Mouse (Mus musculus): Measurements from ENCODE around the gene Itgb1. TPM values are rescaled to one million over a fixed set of nuclear protein-coding genes. Genes with fewer than 3 reads are reported as not detected.

Itgb1 gene
- polyA plus RNA-seq (2014; fragmentation: Nextera tagmentation; extraction: Ambion mirVana) = 306 and 329 TPM in 2 replicates

DNA sequence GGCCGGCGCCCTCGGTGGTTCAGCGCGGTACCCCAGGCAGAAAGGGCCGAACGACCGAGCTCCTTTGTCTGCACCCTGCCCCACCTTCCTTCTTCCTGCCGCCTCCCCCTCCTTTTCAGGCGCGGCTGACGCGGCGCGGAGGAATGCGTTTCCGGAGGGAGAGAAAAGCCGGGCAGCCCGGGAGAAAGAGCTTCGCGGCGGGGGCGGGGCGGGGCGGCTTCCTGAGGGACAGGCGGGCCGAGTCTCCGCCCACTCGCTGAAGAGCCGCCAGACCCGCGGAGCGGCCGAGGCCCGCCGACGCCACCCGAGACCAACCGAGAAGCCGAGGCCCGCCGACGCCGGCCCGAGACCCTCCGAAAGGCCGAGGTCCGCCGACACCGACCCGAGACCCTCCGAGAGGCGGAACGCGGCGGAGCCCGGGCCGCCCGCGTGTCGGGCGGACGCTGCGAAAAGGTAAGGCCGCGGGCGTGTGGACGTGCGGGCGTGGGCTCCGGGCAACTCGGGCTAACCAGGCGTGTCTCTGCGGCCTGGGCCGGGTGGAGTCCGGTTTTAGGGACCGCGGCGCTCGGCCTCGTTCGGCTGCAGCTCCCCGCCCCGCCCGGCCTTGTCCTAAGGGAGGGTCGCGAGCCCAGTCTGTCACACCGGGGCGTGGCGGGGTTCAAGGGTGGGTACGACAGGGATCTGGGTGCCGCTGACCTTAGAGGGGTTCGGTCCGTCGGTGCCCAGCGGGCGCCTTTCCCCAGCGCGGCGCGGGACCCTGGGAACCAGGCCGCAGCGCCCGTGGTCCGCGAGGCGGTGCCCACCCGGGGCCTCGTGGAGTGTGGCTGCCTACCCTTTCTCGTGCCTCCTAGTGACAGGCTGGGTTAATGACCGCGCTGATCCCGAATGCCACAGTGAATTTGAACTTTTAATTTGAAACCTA, at the start of gene Itgb1:
TSS of gene Itgb1 (plus strand) at position 148 of the 922 bp plus-strand sequence.
- Histone ChIP-seq H3K4me2 (ENCODE audit: low read length) (peak within 1 kb of the TSS; percentile 74), H3K27ac (ENCODE audit: low read depth) (peak within 1 kb of the TSS; percentile 99), H3K27me3 (replicated peaks; ENCODE audit: control insufficient read depth, insufficient read depth, low read length) (no peaks in the 10 kb centered on the region), H3K9ac (ENCODE audit: low read length) (peak within 1 kb of the TSS; percentile 100), H3K4me1 (replicated peaks; ENCODE audit: control insufficient read depth, insufficient read depth, low read length) (peaks cover 14% of the 10 kb centered on the region; the same call in 1 of the 2 replicates), H3K9me3 (ENCODE audit: control insufficient read depth, low read length) (no peaks in the 10 kb centered on the region), H3K36me3 (ENCODE audit: control insufficient read depth, insufficient read depth, low read length) (no peaks in the 10 kb centered on the region), H3K4me3 (ENCODE audit: low read depth, low read length) (peak within 1 kb of the TSS; percentile 86)
- under 1% methylated on average over 96 of the region's 113 CpGs for WGBS
- DNase-seq (ENCODE audit: low spot score) = peak; percentile 96
- peak; percentile 96 for ATAC-seq (replicated peaks; ENCODE audit: low FRiP score, low TSS enrichment, low read depth)

GRCm38 (mm10) chr8:128643104-128643503, 42.4 kb upstream of the Itgb1 start:
- Histone ChIP-seq H3K27ac (ENCODE audit: low read depth) (no peak overlapping the region), H3K4me1 (replicated peaks; ENCODE audit: control insufficient read depth, insufficient read depth, low read length) (no peaks in the 10 kb centered on the region), H3K4me2 (ENCODE audit: low read length) (no peak overlapping the region), H3K9me3 (ENCODE audit: control insufficient read depth, low read length) (no peaks in the 10 kb centered on the region), H3K4me3 (ENCODE audit: low read depth, low read length) (no peak overlapping the region), H3K9ac (ENCODE audit: low read length) (no peak overlapping the region), H3K36me3 (ENCODE audit: control insufficient read depth, insufficient read depth, low read length) (no peaks in the 10 kb centered on the region), H3K27me3 (replicated peaks; ENCODE audit: control insufficient read depth, insufficient read depth, low read length) (no peaks in the 10 kb centered on the region)
- ATAC-seq (replicated peaks; ENCODE audit: low FRiP score, low TSS enrichment, low read depth) = no peak
- no peak for DNase-seq (ENCODE audit: low spot score)
- 75% methylated on average over 1 of the region's 1 CpGs for WGBS

DNA sequence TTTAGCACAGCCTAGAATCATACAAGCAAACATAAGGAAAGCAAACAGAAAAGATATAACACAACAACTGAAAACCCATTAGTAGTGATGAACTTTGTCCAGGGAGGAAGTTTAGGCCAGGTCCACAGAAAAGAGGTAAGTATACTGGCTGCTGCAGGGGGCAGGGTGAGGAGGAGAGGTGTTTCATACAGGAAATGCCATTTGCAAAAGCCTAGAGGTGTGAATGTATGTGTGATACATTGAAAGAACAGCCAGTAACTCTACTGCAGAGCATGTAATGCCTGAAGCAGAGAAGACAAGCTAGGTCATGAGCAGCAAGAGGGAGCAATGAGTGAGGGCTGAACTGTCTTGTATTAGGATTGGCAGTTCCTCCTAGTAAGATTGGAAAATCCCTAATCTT, 40.0 kb upstream of the Itgb1 start:
- no peak for DNase-seq (ENCODE audit: low spot score)
- no peak overlapping the region for H3K27ac ChIP-seq (ENCODE audit: low read depth)
- H3K9ac ChIP-seq (ENCODE audit: low read length) = no peak overlapping the region
- H3K4me1 ChIP-seq (replicated peaks; ENCODE audit: control insufficient read depth, insufficient read depth, low read length) = no peaks in the 10 kb centered on the region
- H3K4me3 ChIP-seq (ENCODE audit: low read depth, low read length) = no peak overlapping the region
- H3K9me3 ChIP-seq (ENCODE audit: control insufficient read depth, low read length) = no peaks in the 10 kb centered on the region
- ATAC-seq (replicated peaks; ENCODE audit: low FRiP score, low TSS enrichment, low read depth) = no peak
- no peaks in the 10 kb centered on the region for H3K27me3 ChIP-seq (replicated peaks; ENCODE audit: control insufficient read depth, insufficient read depth, low read length)
- no peaks in the 10 kb centered on the region for H3K36me3 ChIP-seq (ENCODE audit: control insufficient read depth, insufficient read depth, low read length)
- no peak overlapping the region for H3K4me2 ChIP-seq (ENCODE audit: low read length)

DNA sequence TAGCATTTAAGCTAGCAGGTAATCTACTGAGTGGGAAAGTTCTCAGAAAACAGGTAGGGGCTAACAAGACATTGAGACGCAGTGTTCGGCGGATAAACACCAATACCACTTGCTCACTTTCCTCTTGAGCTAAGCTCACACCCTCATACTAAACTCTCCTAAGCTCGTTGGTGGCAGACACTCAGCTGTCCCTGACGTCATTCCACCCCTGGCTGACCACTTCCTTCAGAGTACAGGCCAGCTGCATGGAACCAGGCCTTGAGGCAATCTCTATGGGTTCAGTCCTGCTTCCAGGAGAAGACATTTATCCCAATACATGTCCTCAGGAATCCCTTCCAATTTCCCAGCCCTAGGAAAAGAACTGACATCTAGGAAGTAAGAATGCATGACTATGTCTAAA, 39.0 kb upstream of the Itgb1 start:
- 78% methylated on average over 5 of the region's 5 CpGs for WGBS
- Histone ChIP-seq H3K4me3 (ENCODE audit: low read depth, low read length) (no peak overlapping the region), H3K9ac (ENCODE audit: low read length) (no peak overlapping the region), H3K4me1 (replicated peaks; ENCODE audit: control insufficient read depth, insufficient read depth, low read length) (no peaks in the 10 kb centered on the region), H3K9me3 (ENCODE audit: control insufficient read depth, low read length) (no peaks in the 10 kb centered on the region), H3K4me2 (ENCODE audit: low read length) (no peak overlapping the region), H3K27ac (ENCODE audit: low read depth) (no peak overlapping the region), H3K36me3 (ENCODE audit: control insufficient read depth, insufficient read depth, low read length) (no peaks in the 10 kb centered on the region), H3K27me3 (replicated peaks; ENCODE audit: control insufficient read depth, insufficient read depth, low read length) (no peaks in the 10 kb centered on the region)
- DNase-seq (ENCODE audit: low spot score) = no peak
- no peak for ATAC-seq (replicated peaks; ENCODE audit: low FRiP score, low TSS enrichment, low read depth)

DNA sequence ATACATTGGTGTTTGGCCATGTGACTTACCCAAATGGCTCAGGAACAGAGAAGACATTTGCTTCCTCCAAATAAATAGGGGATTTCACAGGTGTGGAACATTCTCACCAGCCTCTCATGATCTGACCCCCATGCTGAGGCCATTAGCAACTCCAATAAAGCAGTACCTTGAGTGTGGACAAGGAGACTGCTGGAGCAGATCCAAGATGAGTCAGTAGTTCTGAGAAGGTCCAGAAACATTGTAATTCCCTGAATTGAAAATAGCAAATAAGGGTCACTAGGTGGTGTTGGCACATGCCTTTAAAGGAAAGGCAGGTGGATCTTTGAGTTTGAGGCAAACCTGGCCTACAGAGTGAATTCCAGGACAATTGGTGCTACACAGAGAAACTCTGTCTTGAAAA, 37.4 kb upstream of the Itgb1 start:
- H3K4me3 ChIP-seq (ENCODE audit: low read depth, low read length) = no peak overlapping the region
- ATAC-seq (replicated peaks; ENCODE audit: low FRiP score, low TSS enrichment, low read depth) = no peak
- no peak overlapping the region for H3K27ac ChIP-seq (ENCODE audit: low read depth)

GRCm38 (mm10) chr8:128650331-128650855, 35.1 kb upstream of the Itgb1 start:
- ATAC-seq (replicated peaks; ENCODE audit: low FRiP score, low TSS enrichment, low read depth) = no peak
- Histone ChIP-seq H3K36me3 (ENCODE audit: control insufficient read depth, insufficient read depth, low read length) (no peaks in the 10 kb centered on the region), H3K9ac (ENCODE audit: low read length) (no peak overlapping the region), H3K4me3 (ENCODE audit: low read depth, low read length) (no peak overlapping the region), H3K4me1 (replicated peaks; ENCODE audit: control insufficient read depth, insufficient read depth, low read length) (peaks cover 9% of the 10 kb centered on the region; the same call in 1 of the 2 replicates), H3K27ac (ENCODE audit: low read depth) (no peak overlapping the region), H3K27me3 (replicated peaks; ENCODE audit: control insufficient read depth, insufficient read depth, low read length) (no peaks in the 10 kb centered on the region), H3K4me2 (ENCODE audit: low read length) (no peak overlapping the region), H3K9me3 (ENCODE audit: control insufficient read depth, low read length) (no peaks in the 10 kb centered on the region)
- no peak for DNase-seq (ENCODE audit: low spot score)
- 87% methylated on average over 2 of the region's 2 CpGs for WGBS

More for the DNA sequence above, 37.4 kb upstream of the Itgb1 start:
- Histone ChIP-seq H3K27me3 (replicated peaks; ENCODE audit: control insufficient read depth, insufficient read depth, low read length) (no peaks in the 10 kb centered on the region), H3K36me3 (ENCODE audit: control insufficient read depth, insufficient read depth, low read length) (no peaks in the 10 kb centered on the region), H3K9me3 (ENCODE audit: control insufficient read depth, low read length) (no peaks in the 10 kb centered on the region), H3K9ac (ENCODE audit: low read length) (no peak overlapping the region), H3K4me2 (ENCODE audit: low read length) (no peak overlapping the region), H3K4me1 (replicated peaks; ENCODE audit: control insufficient read depth, insufficient read depth, low read length) (no peaks in the 10 kb centered on the region)
- no peak for DNase-seq (ENCODE audit: low spot score)

DNA sequence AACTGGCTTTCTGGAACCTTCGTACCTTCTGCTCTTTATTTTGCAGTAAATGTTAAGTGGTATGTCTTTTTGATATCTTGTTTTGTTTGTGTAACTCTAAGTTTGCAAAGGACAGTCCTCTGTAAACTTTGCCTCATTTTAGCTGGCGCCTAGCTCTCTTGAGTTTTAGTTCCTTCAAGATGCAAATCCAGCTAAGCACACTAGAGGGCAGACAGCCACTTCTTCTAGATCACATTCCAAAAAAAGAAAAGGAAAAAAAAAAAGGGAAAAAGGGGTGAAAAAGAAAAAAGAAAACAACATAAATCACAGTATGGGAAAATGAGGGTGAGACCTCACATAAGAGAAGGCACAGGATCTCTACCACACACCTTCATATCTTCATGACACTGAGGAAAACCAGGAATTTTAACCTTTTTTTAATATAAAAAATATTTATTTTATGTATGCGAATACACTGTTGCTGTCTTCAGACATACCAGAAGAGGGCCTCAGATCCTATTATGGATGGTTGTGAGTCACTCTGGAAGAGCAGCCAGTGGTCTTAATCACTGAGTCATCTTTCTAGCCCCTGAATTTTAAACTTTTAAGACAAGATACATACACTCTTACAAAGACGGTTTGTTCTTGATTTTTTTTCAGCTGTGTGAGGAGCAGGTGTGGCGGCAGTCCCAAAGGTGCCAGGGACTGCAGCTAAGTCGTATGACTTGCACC, 32.9 kb upstream of the Itgb1 start:
- no peak overlapping the region for H3K9ac ChIP-seq (ENCODE audit: low read length)
- WGBS = 38% methylated on average over 6 of the region's 6 CpGs
- no peaks in the 10 kb centered on the region for H3K27me3 ChIP-seq (replicated peaks; ENCODE audit: control insufficient read depth, insufficient read depth, low read length)
- H3K9me3 ChIP-seq (ENCODE audit: control insufficient read depth, low read length) = no peaks in the 10 kb centered on the region
- DNase-seq (ENCODE audit: low spot score) (no peak), ATAC-seq (replicated peaks; ENCODE audit: low FRiP score, low TSS enrichment, low read depth) (no peak)
- no peak overlapping the region for H3K4me2 ChIP-seq (ENCODE audit: low read length)
- H3K4me1 ChIP-seq (replicated peaks; ENCODE audit: control insufficient read depth, insufficient read depth, low read length) = peaks cover 9% of the 10 kb centered on the region; the same call in 1 of the 2 replicates
- H3K4me3 ChIP-seq (ENCODE audit: low read depth, low read length) = no peak overlapping the region
- no peak overlapping the region for H3K27ac ChIP-seq (ENCODE audit: low read depth)
- no peaks in the 10 kb centered on the region for H3K36me3 ChIP-seq (ENCODE audit: control insufficient read depth, insufficient read depth, low read length)

DNA sequence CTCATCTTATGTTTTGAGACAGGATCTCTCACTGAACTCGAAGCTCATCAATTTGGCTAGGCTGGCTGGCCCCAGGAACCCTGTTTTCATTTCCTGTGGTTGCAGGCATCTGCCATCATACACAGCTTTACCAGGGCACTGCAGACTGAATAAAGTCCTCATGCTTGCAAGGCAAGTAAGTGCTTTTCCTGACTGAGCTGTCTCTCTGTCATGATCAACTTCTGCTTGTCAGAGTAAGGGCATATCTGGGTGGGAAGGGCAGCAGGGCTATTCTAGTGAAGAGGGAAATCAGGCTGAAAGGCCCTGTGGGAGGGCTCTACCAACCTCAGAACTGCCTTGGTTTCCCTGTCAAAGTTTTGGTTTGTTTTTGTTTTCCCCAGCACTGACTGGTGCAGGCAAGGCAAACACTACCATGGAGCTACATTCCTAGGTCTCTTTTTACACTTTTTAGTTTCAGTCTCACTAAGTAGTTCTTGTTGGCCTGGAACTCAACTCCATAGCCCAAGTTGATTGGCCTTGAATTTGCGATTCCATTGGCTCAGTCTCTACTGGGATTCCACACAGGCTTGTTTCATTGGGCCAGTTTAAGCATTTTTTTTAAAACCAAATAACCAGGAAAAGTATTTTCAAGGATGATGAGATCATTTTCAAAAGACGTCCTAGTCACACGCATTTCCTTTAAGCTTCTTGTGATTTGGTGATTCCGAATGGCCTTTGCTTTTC, 31.7 kb upstream of the Itgb1 start:
- Histone ChIP-seq H3K4me2 (ENCODE audit: low read length) (peak overlapping the region; percentile 50), H3K4me3 (ENCODE audit: low read depth, low read length) (no peak overlapping the region), H3K9me3 (ENCODE audit: control insufficient read depth, low read length) (no peaks in the 10 kb centered on the region), H3K27me3 (replicated peaks; ENCODE audit: control insufficient read depth, insufficient read depth, low read length) (no peaks in the 10 kb centered on the region), H3K36me3 (ENCODE audit: control insufficient read depth, insufficient read depth, low read length) (no peaks in the 10 kb centered on the region), H3K9ac (ENCODE audit: low read length) (peak overlapping the region; percentile 29; the same call in 1 of the 2 replicates), H3K4me1 (replicated peaks; ENCODE audit: control insufficient read depth, insufficient read depth, low read length) (peaks cover 9% of the 10 kb centered on the region; the same call in 1 of the 2 replicates), H3K27ac (ENCODE audit: low read depth) (peak overlapping the region; percentile 96)
- ATAC-seq (replicated peaks; ENCODE audit: low FRiP score, low TSS enrichment, low read depth) = no peak
- DNase-seq (ENCODE audit: low spot score) = peak; percentile 53
- WGBS = 32% methylated on average over 5 of the region's 5 CpGs

Data from intestine, embryonic 14.5 days (tissue).